Mouse (Mus musculus) brown adipose tissue, adult 24 weeks (tissue): ENCODE results near the gene Inpp1. TPM values are rescaled to one million over a fixed set of nuclear protein-coding genes. Genes with fewer than 3 reads are reported as not detected.

Experiments used
- H3K27ac ChIP-seq: fragments of 200-500 bp; replicated peaks from 2 replicates; pipeline ENCODE4 v1.5.1; 2012; ENCODE audit warnings: low read depth, mild to moderate bottlenecking, low read length
- H3K4me1 ChIP-seq: fragments of 200-500 bp; 2 replicates; pipeline ENCODE4 v1.6.1; 2012; ENCODE audit warnings: low read length, mixed read lengths; ENCODE audit not compliant: control insufficient read depth, insufficient read depth, insufficient read length
- H3K4me3 ChIP-seq: fragments of 200-500 bp; 2 replicates; pipeline ENCODE4 v1.5.1; 2012; ENCODE audit warnings: low read depth, mild to moderate bottlenecking, low read length, moderate library complexity; ENCODE audit not compliant: insufficient read depth
- polyA plus RNA-seq: library from polyadenylated mRNA; stranded (reverse); fragments of >200 nt; gene quantifications from 2 replicates; pipeline ENCODE4 v1.2.4, GENCODE M21; 2012; ENCODE audit not compliant: missing spikeins, insufficient read depth, insufficient read length

Gene Inpp1
- polyA plus RNA-seq, 1 experiment: 9.1 TPM

GRCm38 (mm10) chr1:52802406-52802975 is 15.0 kb downstream of the Inpp1 start:
- Histone ChIP-seq H3K4me1 (peaks cover 15% of the 10 kb centered on the region), H3K27ac (no peak overlapping the region), H3K4me3 (no peak overlapping the region)

- H3K27ac ChIP-seq: no peak overlapping the region
- H3K4me1 ChIP-seq: peaks cover 15% of the 10 kb centered on the region
- H3K4me3 ChIP-seq: no peak overlapping the region
These were observed 15.8 kb downstream of the Inpp1 start for GRCm38 (mm10) chr1:52801651-52802050.

GRCm38 (mm10) chr1:52800340-52800740 is 17.1 kb downstream of the Inpp1 start:
- Histone ChIP-seq H3K4me3 (no peak overlapping the region), H3K4me1 (peaks cover 15% of the 10 kb centered on the region), H3K27ac (peak overlapping the region; percentile 38)

- no peak overlapping the region for H3K4me3 ChIP-seq
- H3K27ac ChIP-seq: peak overlapping the region; percentile 15; the same call in 1 of the 2 replicates
- H3K4me1 ChIP-seq: peaks cover 12% of the 10 kb centered on the region
These were observed 17.7 kb downstream of the Inpp1 start for GRCm38 (mm10) chr1:52799772-52800171.

- Histone ChIP-seq H3K4me1 (peaks cover 12% of the 10 kb centered on the region), H3K4me3 (peak overlapping the region; percentile 18; the same call in 1 of the 2 replicates), H3K27ac (peak overlapping the region; percentile 14)
These were observed 18.3 kb downstream of the Inpp1 start for GRCm38 (mm10) chr1:52799056-52799726.

GRCm38 (mm10) chr1:52795927-52796326 is 21.6 kb downstream of the Inpp1 start:
- Histone ChIP-seq H3K4me3 (no peak overlapping the region), H3K27ac (no peak overlapping the region), H3K4me1 (peaks cover 11% of the 10 kb centered on the region)

GRCm38 (mm10) chr1:52793692-52794091 is 23.8 kb downstream of the Inpp1 start:
- no peak overlapping the region for H3K27ac ChIP-seq
- no peaks in the 10 kb centered on the region for H3K4me1 ChIP-seq
- H3K4me3 ChIP-seq: no peak overlapping the region

GRCm38 (mm10) chr1:52792701-52793100 is 24.8 kb downstream of the Inpp1 start:
- H3K27ac ChIP-seq: no peak overlapping the region
- H3K4me3 ChIP-seq: no peak overlapping the region
- H3K4me1 ChIP-seq: no peaks in the 10 kb centered on the region

GRCm38 (mm10) chr1:52787254-52787653 is 30.2 kb downstream of the Inpp1 start:
- H3K27ac ChIP-seq: no peak overlapping the region
- H3K4me3 ChIP-seq: no peak overlapping the region
- no peaks in the 10 kb centered on the region for H3K4me1 ChIP-seq

GRCm38 (mm10) chr1:52765176-52766111 is 52.0 kb downstream of the Inpp1 start:
- Histone ChIP-seq H3K4me1 (no peaks in the 10 kb centered on the region), H3K27ac (no peak overlapping the region; the same call in 1 of the 2 replicates)

GRCm38 (mm10) chr1:52763894-52764809 is 53.3 kb downstream of the Inpp1 start:
- Histone ChIP-seq H3K4me3 (no peak overlapping the region), H3K27ac (no peak overlapping the region), H3K4me1 (no peaks in the 10 kb centered on the region)

More at GRCm38 (mm10) chr1:52765176-52766111, 52.0 kb downstream of the Inpp1 start:
- H3K4me3 ChIP-seq: no peak overlapping the region

- Histone ChIP-seq H3K27ac (no peak overlapping the region), H3K4me1 (no peaks in the 10 kb centered on the region), H3K4me3 (no peak overlapping the region)
These were observed 59.3 kb downstream of the Inpp1 start for GRCm38 (mm10) chr1:52758174-52758573.

GRCm38 (mm10) chr1:52754331-52754730 is 63.2 kb downstream of the Inpp1 start:
- H3K27ac ChIP-seq: no peak overlapping the region
- H3K4me3 ChIP-seq: no peak overlapping the region
- H3K4me1 ChIP-seq: no peaks in the 10 kb centered on the region

- Histone ChIP-seq H3K27ac (no peak overlapping the region), H3K4me3 (no peak overlapping the region), H3K4me1 (no peaks in the 10 kb centered on the region)
These were observed 63.7 kb downstream of the Inpp1 start for GRCm38 (mm10) chr1:52753828-52754227.
